Mouse (Mus musculus) E14TG2a.4 (cell line): ENCODE data around the gene Ccdc87.
"Not testable (repeated sequence)": the region's sequence is repeated elsewhere in the genome, so short reads cannot be mapped to it uniquely, and the experiment has no call there.

ENCODE experiments used
- H3K27me3 ChIP-seq: 2 replicates; pipeline ENCODE4 v1.6.1; 2014; ENCODE audit warnings: low read length, control low read depth; ENCODE audit not compliant: insufficient read depth
- H3K36me3 ChIP-seq: 2 replicates; pipeline ENCODE4 v1.6.1; 2014; ENCODE audit warnings: low read length, control low read depth; ENCODE audit not compliant: insufficient read depth
- H3K4me1 ChIP-seq: replicated peaks from 2 replicates; pipeline ENCODE4 v1.6.1; 2014; ENCODE audit warnings: low read depth, low read length, control low read depth
- H3K4me3 ChIP-seq: replicated peaks from 2 replicates; pipeline ENCODE4 v1.5.1; 2014; ENCODE audit warnings: mild to moderate bottlenecking, low read length
- H3K9me3 ChIP-seq: 2 replicates; pipeline ENCODE4 v1.6.1; 2014; ENCODE audit warnings: low read length, control low read depth
- CTCF ChIP-seq: conservative IDR thresholded peaks from 2 replicates; pipeline ENCODE4 v1.5.1; 2014; ENCODE audit warnings: low read length
- NANOG ChIP-seq: IDR thresholded peaks from 2 replicates; pipeline ENCODE4 v1.6.1; 2014; ENCODE audit warnings: borderline replicate concordance, low read length, mixed read lengths
- POU5F1 ChIP-seq: IDR thresholded peaks from 2 replicates; pipeline ENCODE4 v1.6.1; 2014; ENCODE audit warnings: low read length, borderline replicate concordance

Gene Ccdc87

GRCm38 (mm10) chr19:4810309-4810708, 28.9 kb upstream of the Ccdc87 start:
- H3K36me3 ChIP-seq: peaks cover 43% of the 10 kb centered on the region
- no peaks in the 10 kb centered on the region for H3K27me3 ChIP-seq
- H3K4me3 ChIP-seq: peak overlapping the region; percentile 99
- no peak for TF ChIP-seq CTCF
- TF ChIP-seq POU5F1: peak; percentile 97
- TF ChIP-seq NANOG: peak; percentile 94
- no peaks in the 10 kb centered on the region for H3K9me3 ChIP-seq
- peaks cover 43% of the 10 kb centered on the region for H3K4me1 ChIP-seq

- peak overlapping the region; percentile 99 for H3K4me3 ChIP-seq
- no peak for TF ChIP-seq CTCF
- TF ChIP-seq NANOG: no peak
- no peak for TF ChIP-seq POU5F1
- H3K36me3 ChIP-seq: peaks cover 39% of the 10 kb centered on the region
- no peaks in the 10 kb centered on the region for H3K9me3 ChIP-seq
- no peaks in the 10 kb centered on the region for H3K27me3 ChIP-seq
- H3K4me1 ChIP-seq: peaks cover 39% of the 10 kb centered on the region
These were observed 28.5 kb upstream of the Ccdc87 start for GRCm38 (mm10) chr19:4810746-4811062.

GRCm38 (mm10) chr19:4811063-4811908, 27.9 kb upstream of the Ccdc87 start, which contains the start of the genes Gm21992 and Rbm14:
TSS of gene Gm21992 (minus strand) at chr19:4811612.
TSS of gene Rbm14 (minus strand) at chr19:4811634.
- peaks cover 33% of the 10 kb centered on the region for H3K36me3 ChIP-seq
- H3K27me3 ChIP-seq: no peaks in the 10 kb centered on the region
- peak within 1 kb of the TSS; percentile 99 for H3K4me3 ChIP-seq
- TF ChIP-seq POU5F1: no peak
- TF ChIP-seq CTCF: no peak
- no peak for TF ChIP-seq NANOG
- H3K9me3 ChIP-seq: no peaks in the 10 kb centered on the region
- H3K4me1 ChIP-seq: peaks cover 33% of the 10 kb centered on the region

- TF ChIP-seq CTCF: no peak
- no peak for TF ChIP-seq POU5F1
- TF ChIP-seq NANOG: no peak
- peaks cover 27% of the 10 kb centered on the region for H3K36me3 ChIP-seq
- no peaks in the 10 kb centered on the region for H3K9me3 ChIP-seq
- H3K27me3 ChIP-seq: no peaks in the 10 kb centered on the region
- peak overlapping the region; percentile 99 for H3K4me3 ChIP-seq
- H3K4me1 ChIP-seq: peaks cover 27% of the 10 kb centered on the region
These were observed 27.3 kb upstream of the Ccdc87 start for GRCm38 (mm10) chr19:4811909-4812242.

- H3K4me1 ChIP-seq: peaks cover 27% of the 10 kb centered on the region
- not testable (repeated sequence) for H3K9me3 ChIP-seq, H3K27me3 ChIP-seq
- TF ChIP-seq CTCF: 0 out of 2 replicates have a peak, but pooled peaks have one; percentile 8
- H3K4me3 ChIP-seq: peak overlapping the region; percentile 99
- H3K36me3 ChIP-seq: peaks cover 22% of the 10 kb centered on the region
These were observed 26.7 kb upstream of the Ccdc87 start for GRCm38 (mm10) chr19:4812334-4812949.

GRCm38 (mm10) chr19:4813015-4813414, 26.2 kb upstream of the Ccdc87 start:
- TF ChIP-seq CTCF (peak; percentile 71), NANOG (no peak)
- H3K4me3 ChIP-seq: no peak overlapping the region; the same call in 1 of the 2 replicates
- peaks cover 16% of the 10 kb centered on the region for H3K36me3 ChIP-seq
- H3K27me3 ChIP-seq: no peaks in the 10 kb centered on the region
- H3K4me1 ChIP-seq: peaks cover 24% of the 10 kb centered on the region
- H3K9me3 ChIP-seq: no peaks in the 10 kb centered on the region

GRCm38 (mm10) chr19:4817182-4817835, 21.9 kb upstream of the Ccdc87 start:
- H3K4me3 ChIP-seq: no peak overlapping the region
- TF ChIP-seq NANOG (no peak), POU5F1 (no peak), CTCF (no peak)

GRCm38 (mm10) chr19:4820678-4821303, 18.4 kb upstream of the Ccdc87 start:
- TF ChIP-seq CTCF (no peak; the same call in 1 of the 2 replicates), POU5F1 (no peak), NANOG (no peak)
- H3K27me3 ChIP-seq: no peaks in the 10 kb centered on the region
- H3K4me1 ChIP-seq: peaks cover 30% of the 10 kb centered on the region

More at GRCm38 (mm10) chr19:4817182-4817835, 21.9 kb upstream of the Ccdc87 start:
- Histone ChIP-seq H3K4me1 (peaks cover 23% of the 10 kb centered on the region), H3K36me3 (no peaks in the 10 kb centered on the region), H3K27me3 (no peaks in the 10 kb centered on the region), H3K9me3 (no peaks in the 10 kb centered on the region)

More at GRCm38 (mm10) chr19:4820678-4821303, 18.4 kb upstream of the Ccdc87 start:
- H3K4me3 ChIP-seq: no peak overlapping the region
- H3K9me3 ChIP-seq: no peaks in the 10 kb centered on the region
- peaks cover 15% of the 10 kb centered on the region for H3K36me3 ChIP-seq
